Mouse (Mus musculus) cerebellum, adult 11 months (tissue): Measurements from ENCODE around the gene AI464131.
"Not testable (repeated sequence)": the region's sequence is repeated elsewhere in the genome, so short reads cannot be mapped to it uniquely, and the experiment has no call there.

Experiments used
- DNase-seq: peaks from one replicate; pipeline ENCODE4 v3.0.0; 2022

AI464131 gene

DNA sequence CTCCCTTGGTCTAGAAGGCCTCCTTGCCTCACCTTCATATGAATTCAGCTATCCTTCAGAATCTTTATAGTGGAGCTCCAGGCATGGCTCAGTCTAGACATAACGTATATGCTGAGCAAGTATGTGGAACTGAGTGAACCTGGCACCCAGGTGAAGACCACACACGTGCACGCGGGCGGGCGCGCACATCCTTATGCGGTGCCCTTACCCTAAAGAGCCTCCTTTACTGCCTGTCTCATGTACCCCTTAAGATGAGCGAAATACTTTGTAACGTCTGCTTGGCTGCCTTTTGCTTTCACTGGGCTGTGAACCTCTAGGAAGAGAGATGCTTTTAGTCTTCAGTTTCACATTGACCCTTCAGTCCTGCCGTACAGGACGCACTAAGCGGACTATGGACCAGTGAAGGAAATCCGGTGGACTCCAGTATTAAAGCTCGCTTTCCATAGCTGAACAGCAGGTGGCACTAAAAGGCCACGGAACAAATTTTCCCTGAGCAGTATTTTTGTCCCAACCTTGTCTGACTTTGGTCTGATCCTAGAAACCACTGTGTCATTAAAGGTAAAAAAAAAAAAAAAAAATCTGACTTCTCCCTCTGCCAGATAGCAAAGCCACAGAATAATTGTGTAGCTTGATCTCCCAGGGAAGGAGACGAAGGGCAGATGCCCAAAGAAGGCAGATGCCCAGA, 34.3 kb downstream of the AI464131 start:
- DNase-seq = peak; percentile 44

GRCm38 (mm10) chr4:41465287-41465665, 37.6 kb downstream of the AI464131 start:
- no peak for DNase-seq

- peak; percentile 97 for DNase-seq
Measured at GRCm38 (mm10) chr4:41464345-41465286, 38.3 kb downstream of the AI464131 start, which contains the start of the genes Kif24 and Nudt2. Gene Kif24, minus strand, starts transcription at chr4:41464887. Gene Nudt2, plus strand, starts transcription at chr4:41465151.

DNA sequence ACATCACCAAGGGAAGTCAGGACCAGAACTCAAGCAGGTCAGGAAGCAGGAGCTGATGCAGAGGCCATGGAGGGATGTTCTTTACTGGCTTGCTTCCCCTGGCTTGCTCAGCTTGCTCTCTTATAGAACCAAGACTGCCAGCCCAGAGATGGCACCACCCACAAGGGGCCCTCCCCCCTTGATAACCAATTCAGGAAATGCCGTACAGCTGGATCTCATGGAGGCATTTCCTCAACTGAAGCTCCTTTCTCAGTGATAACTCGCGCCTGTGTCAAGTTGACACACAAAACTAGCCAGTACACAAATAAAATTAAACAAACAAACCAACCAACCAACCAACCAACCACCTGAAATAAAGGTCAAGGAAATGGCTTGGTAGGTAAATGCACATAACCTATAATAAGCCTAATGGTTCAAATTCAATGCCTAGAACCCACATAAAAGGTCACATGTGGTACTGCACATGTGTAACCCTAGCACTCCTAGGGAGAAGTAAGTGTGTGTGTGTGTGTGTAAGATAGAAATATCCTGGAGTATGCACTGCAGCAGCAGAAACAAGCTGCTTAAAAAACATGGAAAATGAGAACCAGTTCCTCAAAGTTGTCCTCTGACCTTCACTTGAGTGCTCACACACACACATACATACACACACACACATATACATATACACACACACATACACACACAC, 39.7 kb downstream of the AI464131 start:
- not testable (repeated sequence) for DNase-seq

DNA sequence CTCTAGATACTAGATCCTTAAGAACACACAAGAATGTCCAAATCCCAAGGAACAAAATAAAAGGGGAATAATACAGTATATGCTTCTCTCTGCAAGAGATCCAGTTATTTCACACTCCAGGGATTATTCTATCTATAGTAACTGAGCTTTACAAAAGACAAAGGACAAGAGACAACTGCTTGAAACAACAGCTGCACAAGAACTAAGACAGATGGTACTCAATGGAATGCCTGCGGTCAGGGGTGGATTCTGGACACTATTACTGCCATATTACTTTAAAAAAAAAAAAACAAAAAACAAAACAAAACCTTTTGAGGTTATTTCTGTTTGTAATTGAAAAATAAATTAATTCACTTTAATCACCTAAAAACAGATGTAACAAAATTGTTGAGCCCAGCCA, 42.2 kb downstream of the AI464131 start:
- no peak for DNase-seq

DNA sequence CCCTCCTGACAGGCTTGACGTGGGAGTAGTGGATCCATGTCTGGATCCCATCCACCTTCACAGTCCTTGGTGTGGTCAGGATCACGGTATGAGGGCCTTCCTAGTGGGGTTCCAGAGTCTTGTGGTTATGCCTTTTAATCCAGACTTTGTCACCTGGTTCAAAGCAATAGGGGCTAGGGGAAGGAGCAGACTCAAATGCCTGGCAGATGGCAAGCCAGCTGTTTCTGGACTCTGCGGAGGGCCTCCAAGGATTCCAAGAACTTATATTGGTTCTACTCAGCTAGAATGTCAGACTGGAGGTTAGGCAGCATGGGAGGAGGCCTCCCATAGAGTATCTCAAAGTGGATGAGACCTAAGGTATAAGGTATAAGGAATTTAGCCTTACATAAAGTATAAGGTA, 55.3 kb downstream of the AI464131 start:
- no peak for DNase-seq
